Mouse (Mus musculus) hindbrain, embryonic 12.5 days (tissue): Measurements from ENCODE around the gene Ifnk. TPM values are rescaled to one million over a fixed set of nuclear protein-coding genes. Genes with fewer than 3 reads are reported as not detected.

Source experiments
- ATAC-seq: fragments of 200-750 bp; cut with Nextera tagmentation; 2 replicates; pipeline ENCODE4 v1.8.0; 2017; ENCODE audit warnings: moderate TSS enrichment; ENCODE audit not compliant: low FRiP score
- H3K27ac ChIP-seq: fragments of 300-500 bp; sonication (generic); 2 replicates; pipeline ENCODE4 v1.5.1; 2016; ENCODE audit warnings: mild to moderate bottlenecking
- H3K27me3 ChIP-seq: fragments of 300-500 bp; sonication (generic); 2 replicates; pipeline ENCODE4 v1.6.1; 2016; ENCODE audit warnings: mild to moderate bottlenecking
- H3K36me3 ChIP-seq: fragments of 300-500 bp; sonication (generic); 2 replicates; pipeline ENCODE4 v1.6.1; 2016; ENCODE audit warnings: mild to moderate bottlenecking
- H3K4me1 ChIP-seq: fragments of 300-500 bp; sonication (generic); 2 replicates; pipeline ENCODE4 v1.6.1; 2016
- H3K4me2 ChIP-seq: fragments of 300-500 bp; sonication (generic); replicated peaks from 2 replicates; pipeline ENCODE4 v1.6.1; 2016; ENCODE audit warnings: mild to moderate bottlenecking
- H3K4me3 ChIP-seq: fragments of 300-500 bp; sonication (generic); 2 replicates; pipeline ENCODE4 v1.5.1; 2016; ENCODE audit warnings: mild to moderate bottlenecking
- H3K9ac ChIP-seq: fragments of 300-500 bp; sonication (generic); 2 replicates; pipeline ENCODE4 v1.6.1; 2016; ENCODE audit warnings: mild to moderate bottlenecking, moderate library complexity
- H3K9me3 ChIP-seq: fragments of 300-500 bp; sonication (generic); replicated peaks from 2 replicates; pipeline ENCODE4 v1.6.1; 2016; ENCODE audit warnings: mild to moderate bottlenecking
- WGBS: fragments of 180-500 bp; shearing (Covaris S2); methylation state at CpG from one replicate; pipeline ENCODE4 v1.1.7; 2016; 5-methylcytosine and 5-hydroxymethylcytosine counted together
- polyA plus RNA-seq: library from polyadenylated mRNA; unstranded; fragments of >200 nt; fragmentation: Nextera tagmentation; extraction: Ambion mirVana; gene quantifications from 2 replicates; pipeline ENCODE4 v1.2.1, GENCODE M21; 2016

Gene Ifnk
- polyA plus RNA-seq, 1 experiment from 2014 or later = not detected

GRCm38 (mm10) chr4:35145726-35146125 is 6.1 kb upstream of the Ifnk start:
- Histone ChIP-seq H3K4me1 (0 out of 2 replicates have a peak, but pooled peaks cover 3% of the 10 kb centered on the region), H3K9ac (no peak overlapping the region), H3K9me3 (no peaks in the 10 kb centered on the region), H3K27ac (no peak overlapping the region), H3K4me2 (no peak overlapping the region), H3K27me3 (no peaks in the 10 kb centered on the region), H3K4me3 (no peak overlapping the region), H3K36me3 (no peaks in the 10 kb centered on the region)
- WGBS = 85% methylated on average over 10 of the region's 10 CpGs
- no peak for ATAC-seq

GRCm38 (mm10) chr4:35146597-35146996 is 5.3 kb upstream of the Ifnk start:
- Histone ChIP-seq H3K9ac (no peak overlapping the region), H3K27ac (no peak overlapping the region), H3K4me3 (no peak overlapping the region), H3K36me3 (no peaks in the 10 kb centered on the region), H3K9me3 (no peaks in the 10 kb centered on the region), H3K27me3 (no peaks in the 10 kb centered on the region), H3K4me1 (0 out of 2 replicates have a peak, but pooled peaks cover 3% of the 10 kb centered on the region), H3K4me2 (no peak overlapping the region)
- no peak for ATAC-seq
- 94% methylated on average over 5 of the region's 5 CpGs for WGBS

GRCm38 (mm10) chr4:35148326-35148725 is 3.5 kb upstream of the Ifnk start:
- Histone ChIP-seq H3K36me3 (no peaks in the 10 kb centered on the region), H3K27me3 (no peaks in the 10 kb centered on the region), H3K4me1 (0 out of 2 replicates have a peak, but pooled peaks cover 3% of the 10 kb centered on the region), H3K9me3 (no peaks in the 10 kb centered on the region), H3K9ac (no peak overlapping the region), H3K4me2 (no peak overlapping the region), H3K27ac (no peak overlapping the region), H3K4me3 (no peak overlapping the region)
- 94% methylated on average over 4 of the region's 4 CpGs for whole genome bisulfite sequencing
- no peak for ATAC-seq

- Histone ChIP-seq H3K27ac (no peak overlapping the region), H3K4me3 (no peak overlapping the region), H3K4me2 (no peak overlapping the region), H3K9ac (no peak overlapping the region), H3K9me3 (no peaks in the 10 kb centered on the region), H3K27me3 (no peaks in the 10 kb centered on the region), H3K4me1 (peaks cover 9% of the 10 kb centered on the region), H3K36me3 (no peaks in the 10 kb centered on the region)
- WGBS = 88% methylated on average over 3 of the region's 3 CpGs
- no peak for ATAC-seq
These were observed 1.1 kb upstream of the Ifnk start for GRCm38 (mm10) chr4:35150706-35151105.

- Histone ChIP-seq H3K4me2 (no peak overlapping the region), H3K9me3 (no peaks in the 10 kb centered on the region), H3K27ac (no peak overlapping the region), H3K27me3 (no peaks in the 10 kb centered on the region), H3K4me1 (peaks cover 17% of the 10 kb centered on the region), H3K4me3 (no peak overlapping the region), H3K9ac (no peak overlapping the region), H3K36me3 (no peaks in the 10 kb centered on the region)
- 7% methylated on average over 3 of the region's 3 CpGs for WGBS
- ATAC-seq = no peak
These were observed 2.2 kb downstream of the Ifnk start for GRCm38 (mm10) chr4:35154051-35154450.

- ATAC-seq = 0 out of 2 replicates have a peak, but pooled peaks have one; percentile 7
- H3K4me1 ChIP-seq = peaks cover 17% of the 10 kb centered on the region
- 24% methylated on average over 20 of the region's 20 CpGs for WGBS
- peak overlapping the region; percentile 57 for H3K9ac ChIP-seq
- peak overlapping the region; percentile 72; the same call in 1 of the 2 replicates for H3K27ac ChIP-seq
- no peaks in the 10 kb centered on the region for H3K27me3 ChIP-seq
- H3K4me3 ChIP-seq = peak overlapping the region; percentile 52
- H3K9me3 ChIP-seq = no peaks in the 10 kb centered on the region
- H3K4me2 ChIP-seq = peak overlapping the region; percentile 81
- H3K36me3 ChIP-seq = no peaks in the 10 kb centered on the region
These were observed 3.5 kb downstream of the Ifnk start for GRCm38 (mm10) chr4:35155132-35155922.

GRCm38 (mm10) chr4:35156149-35156611 is 4.3 kb downstream of the Ifnk start:
- peaks cover 17% of the 10 kb centered on the region for H3K4me1 ChIP-seq
- peak overlapping the region; percentile 72 for H3K27ac ChIP-seq
- WGBS = under 1% methylated on average over 26 of the region's 26 CpGs
- H3K9ac ChIP-seq = peak overlapping the region; percentile 57
- H3K27me3 ChIP-seq = no peaks in the 10 kb centered on the region
- H3K9me3 ChIP-seq = no peaks in the 10 kb centered on the region
- peak overlapping the region; percentile 81 for H3K4me2 ChIP-seq
- peak; percentile 78 for ATAC-seq
- no peaks in the 10 kb centered on the region for H3K36me3 ChIP-seq
- H3K4me3 ChIP-seq = peak overlapping the region; percentile 52

- peaks cover 17% of the 10 kb centered on the region for H3K4me1 ChIP-seq
- peak; percentile 86 for ATAC-seq
- H3K4me3 ChIP-seq = peak within 1 kb of the TSS; percentile 52
- H3K36me3 ChIP-seq = no peaks in the 10 kb centered on the region
- H3K27me3 ChIP-seq = no peaks in the 10 kb centered on the region
- peak within 1 kb of the TSS; percentile 57 for H3K9ac ChIP-seq
- H3K9me3 ChIP-seq = no peaks in the 10 kb centered on the region
- WGBS = under 1% methylated on average over 50 of the region's 50 CpGs
- H3K4me2 ChIP-seq = peak within 1 kb of the TSS; percentile 81
- H3K27ac ChIP-seq = peak within 1 kb of the TSS; percentile 72
These were observed 5.1 kb downstream of the Ifnk start, which contains the start of gene Mob3b for GRCm38 (mm10) chr4:35156751-35157611. Gene Mob3b, minus strand, starts transcription at chr4:35157484.

- Histone ChIP-seq H3K4me3 (no peak overlapping the region), H3K27me3 (no peaks in the 10 kb centered on the region), H3K9me3 (no peaks in the 10 kb centered on the region), H3K4me1 (peaks cover 17% of the 10 kb centered on the region), H3K27ac (no peak overlapping the region), H3K9ac (no peak overlapping the region), H3K36me3 (no peaks in the 10 kb centered on the region), H3K4me2 (no peak overlapping the region)
- no peak for ATAC-seq
- 66% methylated on average over 11 of the region's 11 CpGs for WGBS
These were observed 6.0 kb downstream of the Ifnk start for GRCm38 (mm10) chr4:35157815-35158214.

- H3K9ac ChIP-seq = no peak overlapping the region
- H3K4me3 ChIP-seq = no peak overlapping the region
- H3K4me2 ChIP-seq = no peak overlapping the region
- H3K36me3 ChIP-seq = no peaks in the 10 kb centered on the region
- no peaks in the 10 kb centered on the region for H3K4me1 ChIP-seq
- no peak overlapping the region for H3K27ac ChIP-seq
- ATAC-seq = no peak
- H3K27me3 ChIP-seq = no peaks in the 10 kb centered on the region
- H3K9me3 ChIP-seq = no peaks in the 10 kb centered on the region
- 95% methylated on average over 2 of the region's 2 CpGs for WGBS
These were observed 13.4 kb downstream of the Ifnk start for GRCm38 (mm10) chr4:35165275-35165674.

GRCm38 (mm10) chr4:35165947-35166346 is 14.1 kb downstream of the Ifnk start:
- 84% methylated on average over 3 of the region's 3 CpGs for WGBS
- no peaks in the 10 kb centered on the region for H3K4me1 ChIP-seq
- H3K36me3 ChIP-seq = no peaks in the 10 kb centered on the region
- H3K4me2 ChIP-seq = no peak overlapping the region
- H3K9ac ChIP-seq = no peak overlapping the region
- H3K27me3 ChIP-seq = no peaks in the 10 kb centered on the region
- no peak overlapping the region for H3K27ac ChIP-seq
- ATAC-seq = no peak
- H3K9me3 ChIP-seq = no peaks in the 10 kb centered on the region
- no peak overlapping the region for H3K4me3 ChIP-seq

GRCm38 (mm10) chr4:35167855-35168254 is 16.0 kb downstream of the Ifnk start:
- WGBS = 76% methylated on average over 5 of the region's 5 CpGs
- Histone ChIP-seq H3K36me3 (no peaks in the 10 kb centered on the region), H3K4me3 (no peak overlapping the region), H3K9ac (no peak overlapping the region), H3K9me3 (no peaks in the 10 kb centered on the region), H3K27ac (no peak overlapping the region), H3K4me1 (no peaks in the 10 kb centered on the region), H3K27me3 (no peaks in the 10 kb centered on the region), H3K4me2 (no peak overlapping the region)
- no peak for ATAC-seq
